ENCODE assay signal across 23 mouse cellular contexts in the genomic region with DNA sequence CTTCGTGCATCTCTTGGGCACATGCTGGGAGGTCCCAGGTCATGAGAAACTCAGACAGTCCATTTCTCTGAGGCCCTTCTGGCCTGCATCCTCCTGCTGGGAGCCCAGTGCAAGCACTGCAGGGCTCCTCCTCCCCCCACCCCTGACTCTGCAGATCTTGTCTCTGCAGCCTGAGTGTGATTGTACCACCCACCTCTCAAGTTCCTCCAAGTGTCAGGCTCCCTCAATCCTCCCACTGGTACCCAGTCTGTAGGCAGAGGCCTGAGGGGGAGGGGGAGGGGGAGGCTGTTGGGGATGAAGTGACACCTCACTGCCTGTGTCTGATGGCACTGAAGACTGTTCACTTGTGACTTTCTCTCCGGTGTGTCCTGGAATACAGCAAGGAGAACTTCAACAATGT. TPM values are rescaled to one million over a fixed set of nuclear protein-coding genes. Genes with fewer than 3 reads are reported as not detected.
DNase-seq lines count a peak whose midpoint lies in the region; ATAC-seq and TF ChIP-seq lines count a peak whose summit lies in the region.
"Had no signal": no experiment of that assay in that cellular context is flagged by ENCODE, and none has a peak within 500 bp of the region (broad histone marks: within the 10 kb centered on the region; RNA-seq: fewer than 3 reads in every experiment).

No protein-coding gene starts in this region.

- no peak for TF ChIP-seq POLR2A in cerebellum, adult 2 months (IDR thresholded peaks at IDR 0.05; ENCODE audit: borderline replicate concordance, insufficient read depth, low read length)

- H3K27me3 ChIP-seq in cerebellum, adult 2 months (ENCODE audit: control insufficient read depth, insufficient read depth, low read length) = no peaks in the 10 kb centered on the region
- no peaks in the 10 kb centered on the region for H3K27me3 ChIP-seq in kidney, embryonic 14.5 days (ENCODE audit: control insufficient read depth, insufficient read depth, low read length)
- H3K27me3 ChIP-seq in kidney, postnatal 0 days (ENCODE audit: insufficient read depth, low read length) = no peaks in the 10 kb centered on the region
- H3K27me3 ChIP-seq: embryonic facial prominence, embryonic 13.5 days; forebrain, embryonic 12.5 days; forebrain, embryonic 15.5 days; hindbrain, embryonic 12.5 days; hindbrain, embryonic 15.5 days had no signal

- no peaks in the 10 kb centered on the region for H3K9me3 ChIP-seq in kidney, embryonic 14.5 days (ENCODE audit: control insufficient read depth, low read length)
- no peaks in the 10 kb centered on the region for H3K9me3 ChIP-seq in kidney, postnatal 0 days (replicated peaks; ENCODE audit: low read length)
- H3K9me3 ChIP-seq: embryonic facial prominence, embryonic 10.5 days; embryonic facial prominence, embryonic 13.5 days; forebrain, embryonic 12.5 days; forebrain, embryonic 15.5 days; hindbrain, embryonic 12.5 days; hindbrain, embryonic 15.5 days had no signal

- no peak for TF ChIP-seq CTCF in cerebellum, adult 2 months (IDR thresholded peaks at IDR 0.05; ENCODE audit: borderline replicate concordance, insufficient read depth, low read depth, low read length)
- no peak for TF ChIP-seq CTCF in kidney, postnatal 0 days (IDR thresholded peaks at IDR 0.05; ENCODE audit: low read depth)

- no peak overlapping the region for H3K4me3 ChIP-seq in cerebellum, adult 2 months (replicated peaks; ENCODE audit: insufficient read depth, low read depth, low read length)
- H3K4me3 ChIP-seq in kidney, embryonic 14.5 days (ENCODE audit: low read length) = no peak overlapping the region
- no peak overlapping the region for H3K4me3 ChIP-seq in kidney, postnatal 0 days (replicated peaks; ENCODE audit: low read depth, low read length)
- H3K4me3 ChIP-seq: embryonic facial prominence, embryonic 10.5 days; embryonic facial prominence, embryonic 13.5 days; erythroblast, embryonic 14.5 days; forebrain, embryonic 12.5 days; forebrain, embryonic 15.5 days; heart, adult 2 months; hindbrain, embryonic 12.5 days; hindbrain, embryonic 15.5 days had no signal

- no peaks in the 10 kb centered on the region for H3K36me3 ChIP-seq in kidney, embryonic 14.5 days (ENCODE audit: control insufficient read depth, insufficient read depth, low read length)
- no peaks in the 10 kb centered on the region for H3K36me3 ChIP-seq in kidney, postnatal 0 days (ENCODE audit: insufficient read depth, low read length)
- H3K36me3 ChIP-seq: embryonic facial prominence, embryonic 10.5 days; embryonic facial prominence, embryonic 13.5 days; forebrain, embryonic 12.5 days; forebrain, embryonic 15.5 days; hindbrain, embryonic 12.5 days; hindbrain, embryonic 15.5 days had no signal

- H3K4me1 ChIP-seq in cerebellum, adult 2 months (ENCODE audit: control insufficient read depth, insufficient read depth, low read length) = peaks cover 34% of the 10 kb centered on the region
- H3K4me1 ChIP-seq in kidney, embryonic 14.5 days (ENCODE audit: control insufficient read depth, insufficient read depth, low read length) = peaks cover 8% of the 10 kb centered on the region; the same call in 1 of the 2 replicates
- 0 out of 2 replicates have a peak, but pooled peaks cover 4% of the 10 kb centered on the region for H3K4me1 ChIP-seq in kidney, postnatal 0 days (replicated peaks; ENCODE audit: insufficient read depth, low read length)

- ATAC-seq in kidney, embryonic 14.5 days (ENCODE audit: low FRiP score, low TSS enrichment) = 0 out of 2 replicates have a peak, but pooled peaks have one; percentile 26
- no peak for ATAC-seq in kidney, postnatal 0 days (replicated peaks; ENCODE audit: low FRiP score, low read depth)
- ATAC-seq: activated CD4-positive, CD25-positive, alpha-beta regulatory T cell, adult 4 months; forebrain, embryonic 15.5 days had no signal

- WGBS in cerebellum, adult 2 months = 63% methylated on average over 2 of the region's 2 CpGs
- 77% methylated on average over 2 of the region's 2 CpGs for WGBS in kidney, embryonic 14.5 days
- WGBS in kidney, postnatal 0 days = 84% methylated on average over 2 of the region's 2 CpGs

- no peak overlapping the region for H3K9ac ChIP-seq in kidney, embryonic 14.5 days (ENCODE audit: low read depth, low read length)
- no peak overlapping the region for H3K9ac ChIP-seq in kidney, postnatal 0 days (ENCODE audit: low read depth, low read length)
- H3K9ac ChIP-seq: embryonic facial prominence, embryonic 13.5 days; forebrain, embryonic 12.5 days; forebrain, embryonic 15.5 days; hindbrain, embryonic 12.5 days; hindbrain, embryonic 15.5 days had no signal

- H3K4me2 ChIP-seq in kidney, embryonic 14.5 days (replicated peaks; ENCODE audit: low read depth, low read length) = no peak overlapping the region
- no peak overlapping the region for H3K4me2 ChIP-seq in kidney, postnatal 0 days (ENCODE audit: low read length)
- H3K4me2 ChIP-seq: embryonic facial prominence, embryonic 13.5 days; forebrain, embryonic 12.5 days; forebrain, embryonic 15.5 days; heart, embryonic 11.5 days; hindbrain, embryonic 12.5 days; hindbrain, embryonic 15.5 days had no signal

- peak overlapping the region; percentile 2; the same call in 1 of the 2 replicates for H3K27ac ChIP-seq in cerebellum, adult 2 months (ENCODE audit: insufficient read depth, low read length)
- H3K27ac ChIP-seq in kidney, embryonic 14.5 days (ENCODE audit: low read depth, low read length) = no peak overlapping the region
- 0 out of 2 replicates have a peak overlapping the region, but pooled peaks have one; percentile 55 for H3K27ac ChIP-seq in kidney, postnatal 0 days
- H3K27ac ChIP-seq: embryonic facial prominence, embryonic 10.5 days; embryonic facial prominence, embryonic 13.5 days; forebrain, embryonic 12.5 days; forebrain, embryonic 15.5 days; heart, adult 2 months; hindbrain, embryonic 12.5 days; hindbrain, embryonic 15.5 days had no signal

- DNase-seq in cerebellum, adult 2 months = no peak
- no peak for DNase-seq in cerebellum, adult 11 months
- DNase-seq in kidney, postnatal 4 days = no peak
- no peak for DNase-seq in kidney, postnatal 0 days (ENCODE audit: low spot score)
- DNase-seq in kidney, adult 18-20 months = no peak
- DNase-seq: adrenal gland, adult 8-10 months; adrenal gland, postnatal 25 days; cerebellum, adult 8-10 months; cerebellum, postnatal 10 days; cerebellum, postnatal 36 days; embryo, embryonic 11 days; gastrocnemius, postnatal 36 days; heart, adult 2 months had no signal

RNA-seq across cellular contexts. Expression of a gene that starts 25.7 kb away (rescaled TPM):
- polyA plus RNA-seq in cerebellum, adult 2 months (2012; rRNA removed) = 95.4 and 102 TPM in 2 replicates
- 10.1 and 12.3 TPM in 2 replicates for polyA plus RNA-seq in kidney, embryonic 14.5 days (2014; fragmentation: Nextera tagmentation; extraction: Ambion mirVana)
- polyA plus RNA-seq in kidney, postnatal 0 days (2015; fragmentation: Nextera tagmentation; extraction: Ambion mirVana) = 28.3 and 29.4 TPM in 2 replicates
